Mouse (Mus musculus): ENCODE results near the gene Adcy3.

Gene Adcy3

DNA sequence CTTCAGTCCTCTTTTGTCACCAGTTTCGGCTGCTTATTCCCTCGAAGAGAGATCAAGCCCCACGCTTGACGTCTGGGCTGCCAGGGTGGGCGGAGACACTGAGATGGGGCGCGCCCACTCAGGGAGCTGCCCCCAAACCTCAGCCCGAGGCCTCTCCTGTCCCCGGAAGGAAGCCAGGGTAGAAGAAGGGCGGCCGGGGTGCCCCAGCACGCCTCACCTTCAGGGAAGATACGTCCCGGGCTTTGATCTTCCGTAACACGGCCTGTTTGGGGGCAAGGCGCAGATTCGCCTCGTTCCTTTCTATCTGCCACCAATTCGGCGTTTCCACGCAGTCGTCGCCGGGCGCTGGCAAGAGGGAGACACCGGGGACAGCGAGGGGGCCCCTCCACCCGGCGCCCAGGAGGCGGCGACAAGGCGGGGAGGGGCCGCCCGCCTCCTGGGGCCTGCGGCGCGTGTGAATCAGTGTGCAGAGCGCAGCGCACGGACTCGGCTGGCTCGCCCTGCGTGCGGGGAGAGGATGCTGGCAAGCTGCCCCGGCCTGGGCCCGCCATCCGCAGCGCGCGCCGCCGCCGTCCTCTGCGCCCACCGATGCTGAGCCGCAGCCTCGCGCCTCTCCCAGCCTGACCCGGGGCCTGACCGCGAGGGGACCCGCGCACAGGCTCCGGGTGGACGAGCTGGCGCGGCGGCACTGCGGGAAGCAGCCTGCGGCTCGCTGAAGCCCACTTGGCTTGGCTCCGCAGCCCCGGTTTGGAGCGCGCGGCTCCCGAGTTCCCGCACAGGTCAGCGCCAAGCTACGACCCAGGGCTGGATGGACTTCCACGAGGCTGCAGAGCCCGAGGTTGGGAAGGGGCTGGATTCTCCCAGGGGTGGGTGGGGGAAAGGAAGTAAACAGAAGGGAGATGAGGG, at the start of gene Adcy3:
Adcy3 (plus strand) TSS at position 163 of the 906 bp plus-strand sequence.
- DNase-seq (ENCODE audit: low spot score in 2 of 2): peak; percentile 17 to 36

DNA sequence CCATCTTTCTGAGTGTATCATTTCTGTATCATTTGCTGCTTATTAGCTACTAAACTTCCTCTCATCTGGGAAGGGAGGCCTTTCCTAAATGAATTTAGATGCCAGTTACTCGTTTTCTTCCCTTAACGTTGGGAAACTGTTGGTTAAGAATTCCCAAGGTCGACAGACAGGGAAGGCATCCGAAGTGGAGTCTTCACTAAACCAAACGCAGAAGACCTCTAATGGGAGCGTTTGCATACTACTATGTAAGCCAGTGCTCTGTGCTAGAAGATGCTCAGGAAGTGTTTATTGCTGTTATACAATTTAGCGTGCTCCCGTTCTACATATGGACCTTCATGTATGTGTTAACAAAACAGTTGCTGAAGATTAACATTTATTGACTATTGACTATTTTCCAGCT, 49.5 kb upstream of the Adcy3 start:
- DNase-seq (ENCODE audit: low spot score in 2 of 2): no peak

DNA sequence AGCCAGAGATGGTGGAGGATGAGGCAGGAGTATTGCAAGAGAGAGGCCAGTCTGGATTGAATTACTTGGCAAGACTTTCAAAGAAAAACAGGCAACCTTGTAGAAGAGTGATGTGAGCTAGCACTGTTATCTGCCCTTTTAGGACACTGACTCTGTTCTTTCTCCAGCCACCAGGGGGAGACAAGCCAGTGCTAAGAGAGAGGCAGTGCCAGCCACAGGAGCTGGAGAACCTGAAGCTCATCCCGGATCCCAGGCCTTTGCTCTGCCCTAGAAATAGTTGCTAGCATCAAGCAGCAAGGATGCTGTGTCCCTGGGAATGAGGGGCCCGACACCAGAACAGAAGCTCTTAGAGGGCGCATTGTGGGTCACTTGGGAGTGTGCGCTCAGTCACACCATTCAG, 25.5 kb upstream of the Adcy3 start:
- DNase-seq (ENCODE audit: low spot score in 2 of 2): peak; percentile 39 to 64

- no peak for DNase-seq (ENCODE audit: low spot score in 2 of 2)
Measured at GRCm38 (mm10) chr12:4116132-4116531, 16.8 kb upstream of the Adcy3 start.

DNA sequence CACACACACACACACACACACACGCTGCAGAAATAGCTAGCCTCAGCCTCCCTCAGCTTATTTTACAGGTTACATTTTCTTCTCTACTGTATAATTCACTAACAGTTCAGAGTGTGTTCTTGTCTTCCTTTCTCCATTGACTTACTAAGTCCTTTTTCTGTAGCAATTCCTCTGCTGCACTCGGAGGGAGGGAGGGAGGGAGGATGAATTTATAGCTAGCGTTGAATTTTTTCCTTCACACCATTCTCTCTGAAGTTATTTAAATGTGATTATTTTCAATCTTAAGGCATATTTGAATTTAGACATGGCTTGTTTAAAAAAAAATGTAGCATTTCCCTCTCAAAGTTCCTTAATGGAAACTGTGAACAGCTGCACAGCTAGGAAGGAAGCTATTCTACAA, 15.8 kb upstream of the Adcy3 start:
- no peak for DNase-seq (ENCODE audit: low spot score in 2 of 2)

DNA sequence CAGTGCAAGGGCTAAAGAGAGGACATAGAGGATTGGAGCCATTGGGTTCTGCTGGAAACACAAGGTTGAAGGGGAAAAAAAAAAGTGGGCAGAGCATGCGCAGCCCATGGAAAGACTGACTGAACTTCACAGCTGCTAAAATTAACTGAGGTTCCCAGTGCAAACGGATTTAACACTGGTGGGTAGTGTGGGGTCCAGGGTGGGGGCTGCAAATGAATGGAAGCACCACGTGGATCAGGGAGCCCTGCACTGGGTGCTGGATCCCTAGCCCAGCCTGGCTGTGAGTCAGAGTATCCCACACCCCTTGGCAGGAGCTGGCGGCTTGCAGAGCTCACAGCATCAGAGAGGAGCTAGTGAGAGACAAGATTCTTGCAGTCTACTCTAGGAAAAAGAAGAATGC, 15.3 kb upstream of the Adcy3 start:
- no peak for DNase-seq (ENCODE audit: low spot score in 2 of 2)

DNA sequence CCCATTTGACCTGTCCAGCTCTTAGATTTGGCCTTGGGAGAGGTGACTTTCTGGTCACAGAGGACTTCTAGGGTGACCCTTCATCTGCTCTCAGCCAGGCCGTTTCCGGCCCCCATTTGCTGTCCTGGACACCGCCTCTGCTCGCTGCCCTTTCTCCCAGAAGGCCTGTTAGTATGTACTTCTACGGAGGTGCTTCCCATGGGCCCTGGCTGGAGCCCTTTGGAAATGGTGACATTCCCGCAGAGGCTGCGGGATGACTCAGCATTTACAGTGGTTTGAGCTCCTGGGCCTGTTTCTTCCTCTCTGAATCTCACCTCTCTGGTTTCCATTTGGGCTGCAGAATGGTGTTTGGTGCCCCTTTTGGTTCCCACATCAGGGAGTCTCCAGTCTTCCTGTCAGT, 5.6 kb upstream of the Adcy3 start:
- no peak for DNase-seq (ENCODE audit: low spot score in 2 of 2)

DNA sequence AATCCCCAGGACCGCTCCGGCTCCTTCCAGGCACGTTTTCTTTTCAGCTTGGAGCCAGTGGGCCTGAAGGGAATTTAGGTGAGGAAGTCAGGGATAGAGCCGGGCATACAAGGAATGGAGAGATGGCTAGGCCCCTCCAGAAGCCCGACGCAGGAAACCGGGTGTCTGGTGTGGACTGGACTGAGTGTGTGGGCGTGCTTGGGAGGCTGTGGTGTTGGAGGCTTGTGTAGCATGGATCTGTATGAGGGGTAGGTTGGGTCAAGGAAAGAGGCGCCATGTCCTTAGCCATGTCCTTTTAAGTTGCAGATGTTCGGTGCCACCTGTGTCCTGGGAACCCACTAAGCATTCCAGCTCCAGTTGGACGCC, 927 bp downstream of the Adcy3 start:
- DNase-seq (ENCODE audit: low spot score in 2 of 2): no peak

DNA sequence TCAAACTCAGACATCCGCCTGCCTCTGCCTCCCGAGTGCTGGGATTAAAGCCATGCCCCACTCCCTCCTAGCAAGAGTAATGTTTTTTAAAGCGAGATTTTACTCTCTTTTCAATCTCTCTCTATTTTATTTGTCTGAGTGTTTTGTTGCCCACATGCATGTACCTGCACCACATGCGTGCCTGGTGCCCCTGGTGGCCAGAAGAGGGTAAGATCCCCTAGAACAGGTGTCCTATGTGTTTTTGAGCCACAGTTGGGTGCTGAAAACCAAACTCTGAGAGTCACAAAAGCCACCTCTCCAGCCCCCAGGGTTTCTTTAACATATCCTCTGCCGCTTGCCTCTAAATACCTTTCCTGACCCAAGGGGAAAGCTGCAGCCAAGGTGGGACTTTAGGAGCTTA, 10.3 kb downstream of the Adcy3 start:
- DNase-seq (ENCODE audit: low spot score in 2 of 2): no peak

- DNase-seq (ENCODE audit: low spot score in 2 of 2): no peak
Measured at GRCm38 (mm10) chr12:4150936-4151335, 18.0 kb downstream of the Adcy3 start.

GRCm38 (mm10) chr12:4151969-4152368, 19.1 kb downstream of the Adcy3 start:
- DNase-seq (ENCODE audit: low spot score in 2 of 2): peak in 1 of 2 experiments; percentile 45

DNA sequence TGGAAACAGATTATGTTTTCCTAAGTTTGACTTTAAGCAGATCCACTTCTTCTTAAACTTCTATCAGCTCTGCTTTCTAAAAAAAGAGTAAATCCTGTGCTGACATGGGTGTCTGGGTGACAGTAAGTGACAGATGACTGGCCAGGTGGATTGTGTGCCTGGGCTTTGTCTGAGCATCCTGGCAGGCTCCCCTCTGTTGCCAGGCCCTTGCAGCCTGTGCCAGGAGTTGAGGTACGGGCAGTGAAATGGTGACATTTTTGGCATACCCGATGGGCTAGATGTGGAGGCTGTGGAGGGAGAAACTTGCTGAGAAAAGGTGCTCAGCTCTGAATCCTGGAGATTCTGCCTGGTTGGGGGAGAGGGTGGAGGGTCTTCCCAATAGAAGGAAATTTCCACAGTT, 24.6 kb downstream of the Adcy3 start:
- DNase-seq (ENCODE audit: low spot score in 2 of 2): no peak

DNA sequence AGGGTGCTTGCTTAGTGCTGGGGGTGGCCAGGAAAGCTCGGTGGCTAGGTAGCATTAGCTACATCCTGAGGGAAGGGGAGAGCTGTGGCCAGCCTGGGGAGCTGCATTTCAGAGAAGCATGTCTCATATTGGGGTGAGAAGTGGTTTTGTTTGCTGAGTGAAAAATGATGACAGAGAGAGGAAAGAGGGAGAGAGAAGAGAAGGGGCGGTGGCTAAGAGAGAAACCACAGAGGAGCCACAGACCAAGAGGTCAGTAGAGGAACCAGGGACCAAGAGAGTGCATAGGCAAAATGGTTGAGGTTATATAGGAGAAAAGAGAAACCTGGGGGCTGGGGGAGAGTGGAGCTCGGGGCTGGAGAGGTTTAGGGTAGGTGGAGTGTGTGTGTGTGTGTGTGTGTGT, 25.3 kb downstream of the Adcy3 start:
- DNase-seq (ENCODE audit: low spot score in 2 of 2): no peak

GRCm38 (mm10) chr12:4158868-4159632, 26.1 kb downstream of the Adcy3 start:
- DNase-seq (ENCODE audit: low spot score in 2 of 2): no peak

GRCm38 (mm10) chr12:4160322-4160721, 27.4 kb downstream of the Adcy3 start:
- DNase-seq (ENCODE audit: low spot score in 2 of 2): no peak

- no peak for DNase-seq (ENCODE audit: low spot score in 2 of 2)
Measured at GRCm38 (mm10) chr12:4162886-4163285, 30.0 kb downstream of the Adcy3 start.

GRCm38 (mm10) chr12:4166970-4167369, 34.1 kb downstream of the Adcy3 start:
- DNase-seq (ENCODE audit: low spot score in 2 of 2): no peak

- no peak for DNase-seq (ENCODE audit: low spot score in 2 of 2)
Measured at GRCm38 (mm10) chr12:4169058-4169457, 36.2 kb downstream of the Adcy3 start.

GRCm38 (mm10) chr12:4169622-4170021, 36.7 kb downstream of the Adcy3 start:
- no peak for DNase-seq (ENCODE audit: low spot score in 2 of 2)

DNA sequence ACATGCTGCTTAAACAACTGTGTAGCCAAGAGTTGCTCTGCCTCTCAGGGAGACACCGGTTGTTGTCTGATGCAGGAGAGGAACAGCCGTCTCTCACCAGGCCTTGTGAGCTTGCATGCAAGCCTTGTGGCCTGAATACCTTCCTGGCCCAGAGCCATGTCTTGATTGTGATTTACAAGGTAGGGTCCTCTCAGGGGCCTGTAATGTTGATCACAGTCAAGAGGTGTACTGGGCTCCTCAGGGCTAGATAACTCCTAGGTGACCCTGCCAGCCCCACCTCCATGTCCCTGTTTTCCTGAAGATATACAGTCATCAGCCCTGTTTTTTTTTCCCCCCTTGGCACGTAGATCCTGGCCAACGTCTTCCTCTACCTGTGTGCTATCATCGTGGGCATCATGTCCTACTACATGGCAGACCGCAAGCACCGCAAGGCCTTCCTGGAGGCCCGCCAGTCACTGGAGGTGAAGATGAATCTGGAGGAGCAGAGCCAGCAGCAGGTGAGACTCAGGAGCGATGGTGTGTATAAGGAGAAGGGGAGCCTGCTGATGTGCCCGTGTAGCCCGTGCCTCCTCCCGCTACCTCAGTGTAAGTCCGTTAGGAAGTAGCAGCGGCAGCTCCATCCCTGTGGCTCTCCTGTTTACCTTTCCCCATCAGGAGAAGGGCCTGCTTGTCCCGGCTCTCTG, 40.3 kb downstream of the Adcy3 start:
- no peak for DNase-seq (ENCODE audit: low spot score in 2 of 2)

- DNase-seq (ENCODE audit: low spot score in 2 of 2): no peak
Measured at GRCm38 (mm10) chr12:4178839-4179238, 45.9 kb downstream of the Adcy3 start.

DNA sequence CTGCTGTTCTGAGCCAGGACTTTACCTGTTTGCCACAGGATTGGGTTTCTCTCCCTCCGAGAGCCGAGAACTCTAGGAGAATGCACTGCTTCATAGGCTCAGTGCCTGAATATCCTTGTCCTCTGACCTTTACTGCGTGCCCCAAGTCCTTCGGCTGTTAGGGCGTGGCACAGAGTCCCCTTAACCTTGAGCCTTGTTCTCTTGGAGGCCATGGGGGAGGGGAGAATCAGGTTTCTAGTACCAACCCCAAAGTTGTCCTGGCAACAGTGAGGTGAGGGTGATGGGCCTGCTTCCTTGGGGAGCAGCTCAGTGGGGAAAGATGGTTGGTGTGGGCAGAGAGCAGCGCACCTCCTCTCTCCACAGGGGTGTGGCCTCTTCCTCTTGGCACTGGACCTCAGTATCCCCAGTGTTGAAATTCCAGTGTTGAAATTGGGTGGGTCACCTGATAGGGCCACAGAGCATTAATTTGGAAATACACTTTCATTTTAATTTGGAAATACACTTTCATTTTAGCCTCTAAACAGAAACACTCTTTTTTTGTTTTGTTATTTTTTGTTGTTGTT, 46.8 kb downstream of the Adcy3 start:
- no peak for DNase-seq (ENCODE audit: low spot score in 2 of 2)

All from urinary bladder, postnatal 36 days (tissue).